Mouse (Mus musculus): ENCODE measurements at regions not wholly inside any gene's neighbourhood (a gene's known extent, or its start where the extent isn't known, plus 50 kb on each side); places are given as distances from the start of the nearest gene placed in this dataset.
A peak's percentile ranks its signal among the peaks of the same experiment; 100 is the strongest.

DNA sequence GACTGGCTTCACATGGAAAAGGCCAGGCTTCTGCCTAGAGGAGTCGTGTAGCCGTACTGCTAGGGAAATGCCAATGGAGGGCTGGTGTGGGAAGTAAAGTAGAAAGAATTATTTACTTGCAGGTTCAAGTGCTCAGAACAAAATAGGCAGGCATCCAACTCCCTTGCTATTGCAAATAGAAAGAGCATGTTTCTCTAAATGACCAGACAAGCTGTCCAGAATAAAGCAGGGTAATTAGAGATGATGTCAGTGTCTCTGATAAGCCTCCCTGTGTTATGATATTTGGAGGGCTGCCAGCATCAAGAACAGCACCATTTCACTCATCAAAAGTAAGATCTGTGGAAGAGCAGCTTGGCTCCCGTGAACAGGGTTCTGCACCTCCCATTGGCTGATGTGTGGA, 192.4 kb downstream of the Usp46 start:
- DNase-seq (ENCODE audit: low spot score): no peak

DNA sequence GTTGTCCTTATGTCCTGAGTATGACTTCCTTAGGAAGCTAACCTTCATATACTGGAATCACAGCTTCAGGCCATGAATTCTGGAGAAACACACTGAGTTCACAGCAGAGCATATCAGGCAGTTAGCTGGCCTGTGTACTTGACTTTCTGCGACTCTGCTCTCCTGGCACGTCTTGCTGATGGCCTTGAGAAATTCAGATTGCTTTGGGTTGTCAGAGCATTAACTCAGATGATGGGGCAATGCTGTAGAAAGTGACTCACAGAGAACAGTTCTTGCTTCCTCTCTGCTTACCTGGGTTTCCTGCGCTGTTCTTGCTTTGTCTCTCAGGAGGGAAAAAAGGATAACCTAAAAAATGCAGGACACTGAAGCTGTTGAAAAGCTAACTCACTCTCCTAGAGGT, 187.3 kb downstream of the Usp46 start:
- no peak for DNase-seq (ENCODE audit: low spot score)

DNA sequence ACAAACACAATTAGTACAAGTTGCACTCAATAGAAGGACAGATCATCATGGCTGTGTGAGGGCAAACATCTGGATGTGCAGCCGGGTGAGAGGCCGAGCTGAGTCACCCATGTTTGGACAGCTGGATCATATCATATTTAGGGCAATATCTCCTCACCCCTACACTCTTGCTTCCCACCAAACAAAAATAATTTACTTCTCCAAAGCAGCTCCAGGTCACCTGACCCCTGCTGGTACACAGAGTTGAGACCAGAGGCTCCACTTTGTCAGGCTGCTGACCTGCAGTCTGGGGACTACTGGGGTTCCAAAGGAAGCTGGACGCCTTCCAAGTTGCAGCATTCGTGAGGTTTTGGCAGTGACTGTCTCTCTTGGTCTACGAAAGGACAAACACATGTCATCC, 186.3 kb downstream of the Usp46 start:
- peak; percentile 34 for DNase-seq (ENCODE audit: low spot score)

DNA sequence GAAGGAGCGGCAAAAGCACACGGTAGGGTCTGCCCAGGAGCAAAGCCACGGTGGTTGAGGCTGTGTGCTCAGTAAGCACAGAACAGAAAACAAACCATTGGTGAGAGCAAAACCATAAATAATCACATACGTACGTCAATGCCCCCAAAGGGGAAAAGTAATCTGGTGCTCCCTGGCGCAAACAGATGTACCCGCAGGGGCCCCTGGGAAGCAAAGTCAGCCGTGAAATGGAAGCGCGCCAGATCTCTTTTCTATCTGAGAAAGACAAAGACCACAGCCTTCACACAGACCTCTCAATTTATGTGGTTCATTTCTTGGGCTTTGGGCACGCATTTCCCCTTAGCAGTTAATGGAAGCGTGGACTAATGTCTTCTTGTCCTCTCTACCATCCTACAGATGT, 183.2 kb downstream of the Usp46 start:
- no peak for DNase-seq (ENCODE audit: low spot score)

GRCm38 (mm10) chr5:73885691-73886090, 182.5 kb downstream of the Usp46 start:
- DNase-seq (ENCODE audit: low spot score): no peak

DNA sequence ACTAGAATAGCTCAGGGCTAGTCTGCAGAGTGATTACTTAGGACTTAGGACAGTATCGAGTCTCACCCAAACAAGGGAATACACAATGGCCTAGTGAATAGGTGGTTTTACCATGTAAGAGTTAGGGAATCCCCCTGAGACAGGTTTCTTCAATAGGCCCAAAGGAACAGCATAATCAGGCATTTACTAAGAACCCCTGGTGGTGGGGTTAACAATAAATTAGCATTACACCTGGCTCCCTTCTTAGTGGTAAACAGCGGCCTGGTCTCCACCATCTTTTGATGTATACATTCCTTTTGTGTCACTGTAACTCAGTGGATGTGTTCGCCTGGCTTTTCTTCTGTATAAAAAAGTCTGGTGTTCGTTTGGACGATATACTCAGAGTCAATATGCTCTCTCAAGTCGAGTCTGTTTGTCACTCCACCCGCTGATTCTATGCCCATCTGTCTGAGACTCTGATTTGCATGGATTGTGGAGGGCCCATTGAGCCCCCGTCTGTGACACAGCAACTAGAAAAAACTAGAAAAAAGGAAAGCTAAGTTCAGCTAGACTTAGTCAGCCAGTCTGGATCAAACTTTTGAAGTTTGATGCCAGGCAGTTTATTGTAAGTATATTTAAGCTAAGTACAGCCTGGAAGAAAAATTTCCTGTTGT, 180.8 kb downstream of the Usp46 start:
- no peak for DNase-seq (ENCODE audit: low spot score)

- no peak for DNase-seq (ENCODE audit: low spot score)
These were observed 179.8 kb downstream of the Usp46 start for GRCm38 (mm10) chr5:73888391-73888790.

DNA sequence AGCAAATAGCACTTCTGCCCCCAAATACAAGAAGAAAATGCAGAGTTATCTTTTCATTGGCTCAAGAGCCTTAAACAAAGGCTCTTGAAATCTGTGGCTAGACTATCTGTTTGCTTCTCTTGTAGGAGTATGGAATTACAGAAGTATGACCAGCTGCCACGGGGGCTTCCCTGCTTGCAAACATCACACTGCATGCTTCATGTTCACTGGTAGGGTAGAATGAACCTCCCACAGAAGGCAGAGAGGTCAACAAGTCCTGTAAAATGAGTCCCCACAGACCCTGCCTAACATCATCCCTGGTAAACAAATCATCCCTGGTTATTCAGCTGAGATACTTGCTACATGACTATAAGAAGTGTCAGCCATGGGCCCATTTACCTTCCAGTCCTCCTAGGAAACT, 178.9 kb downstream of the Usp46 start:
- DNase-seq (ENCODE audit: low spot score): no peak

DNA sequence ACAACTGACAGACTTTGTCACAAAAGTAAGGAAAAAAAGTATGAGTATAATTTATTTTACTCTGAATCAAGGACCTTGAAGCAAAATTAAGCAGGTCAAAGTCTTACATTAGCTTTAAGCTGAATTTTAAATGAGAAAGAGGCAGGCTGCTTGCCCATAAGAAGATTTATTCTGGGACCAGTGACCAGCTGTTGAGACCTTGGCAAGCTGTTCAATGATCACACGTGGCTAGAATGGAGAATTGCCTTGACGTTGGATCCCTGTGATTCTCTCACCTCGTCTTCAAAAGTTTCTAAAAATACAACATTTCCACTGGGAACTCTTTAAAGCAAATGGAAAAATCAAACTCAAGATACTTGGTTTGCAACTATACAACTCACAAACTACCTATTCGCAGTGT, 177.3 kb downstream of the Usp46 start:
- DNase-seq (ENCODE audit: low spot score): no peak

DNA sequence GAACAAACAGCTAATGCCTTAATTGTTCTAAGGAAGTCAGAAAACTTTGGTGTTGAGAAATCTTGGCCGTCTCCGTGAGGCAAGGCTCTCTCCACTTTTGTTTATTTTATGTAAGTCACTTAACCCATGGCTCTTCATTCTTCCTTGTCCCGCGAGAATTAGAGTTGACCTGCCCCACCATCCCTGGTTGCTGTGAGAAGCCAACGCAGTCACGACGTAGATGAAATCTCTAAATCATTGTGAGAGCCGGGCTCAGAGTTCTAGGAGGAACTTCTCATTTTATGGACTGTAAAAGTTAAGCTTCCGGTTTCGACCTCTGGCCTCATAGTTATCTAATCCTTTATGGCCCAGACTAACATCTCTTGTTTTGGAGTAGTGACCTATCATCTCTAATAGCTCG, 176.6 kb downstream of the Usp46 start:
- DNase-seq (ENCODE audit: low spot score): no peak

DNA sequence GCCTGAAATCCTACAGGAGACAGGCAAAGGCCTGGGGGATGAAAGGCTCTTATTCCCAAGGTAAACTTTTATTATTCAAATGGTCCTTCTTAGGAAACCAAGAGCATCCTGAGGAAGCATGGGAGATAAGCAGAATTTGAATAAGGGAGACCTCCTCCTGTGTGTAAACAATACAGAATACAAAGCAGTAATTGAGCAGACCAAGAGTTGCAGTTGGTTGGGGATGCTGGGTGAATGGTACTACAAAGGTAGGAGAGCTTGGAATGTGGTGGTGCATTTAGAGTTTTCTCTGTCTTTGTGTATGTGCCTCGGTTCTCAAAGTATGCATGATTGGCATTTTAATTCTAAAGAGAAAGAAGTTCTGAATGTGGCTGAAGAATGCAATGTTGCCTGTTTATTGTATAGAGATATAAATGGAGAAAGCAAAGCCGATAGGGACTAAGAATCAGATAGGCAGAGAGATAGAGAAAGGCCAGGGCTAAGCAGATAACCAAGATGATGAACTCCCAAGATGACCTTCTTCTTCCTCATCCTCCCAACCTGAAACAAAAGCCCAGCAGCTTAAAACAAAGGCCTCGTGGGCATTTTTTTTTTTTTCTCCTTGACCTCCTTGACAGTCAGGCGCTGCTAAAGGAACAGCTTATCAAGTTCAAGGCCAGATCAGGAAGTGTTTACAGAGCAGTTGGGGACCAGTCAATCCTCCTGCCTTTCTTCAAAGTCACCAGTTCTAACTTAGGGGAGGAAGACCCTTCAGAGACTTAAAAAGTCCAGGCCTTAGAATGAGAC, 175.6 kb downstream of the Usp46 start:
- DNase-seq (ENCODE audit: low spot score): no peak

DNA sequence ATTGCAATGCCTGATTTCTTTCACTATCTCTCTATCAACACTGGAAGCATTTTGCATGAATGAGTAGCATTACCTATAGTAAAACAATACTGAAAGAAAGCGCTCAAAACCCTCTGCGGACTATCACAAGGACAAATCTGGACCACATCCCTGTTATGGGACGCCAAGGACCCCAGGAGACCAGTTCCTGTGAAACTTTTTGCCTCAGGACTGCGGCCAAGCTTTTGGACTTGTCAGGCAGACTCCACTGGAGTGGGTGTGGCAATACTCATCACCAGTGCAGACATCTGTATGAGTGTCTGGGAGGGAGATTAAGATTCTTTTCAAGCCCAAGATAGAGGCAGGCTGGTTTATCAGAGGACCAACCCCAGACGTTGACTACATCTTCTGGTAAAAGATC, 173.0 kb downstream of the Usp46 start:
- no peak for DNase-seq (ENCODE audit: low spot score)

DNA sequence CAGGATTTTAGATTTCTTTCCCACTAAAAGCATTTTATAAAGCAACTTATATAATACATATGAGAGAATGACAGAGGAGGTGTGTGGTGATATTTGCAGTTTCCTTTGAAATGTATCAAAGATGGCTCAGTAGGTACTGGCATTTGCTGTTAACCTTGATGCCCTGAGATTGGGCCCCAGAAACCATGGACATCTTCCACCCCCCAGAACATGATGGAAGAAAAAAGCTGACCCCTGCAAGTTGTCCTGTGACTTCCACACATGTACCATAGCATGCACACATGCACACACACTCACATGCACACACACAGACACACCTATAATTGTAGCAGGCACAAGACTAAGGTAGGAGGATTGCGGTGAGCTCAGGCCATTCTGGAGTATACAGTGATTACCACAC, 171.4 kb downstream of the Usp46 start:
- DNase-seq (ENCODE audit: low spot score): no peak

GRCm38 (mm10) chr5:73901651-73902050, 166.6 kb downstream of the Usp46 start:
- no peak for DNase-seq (ENCODE audit: low spot score)

DNA sequence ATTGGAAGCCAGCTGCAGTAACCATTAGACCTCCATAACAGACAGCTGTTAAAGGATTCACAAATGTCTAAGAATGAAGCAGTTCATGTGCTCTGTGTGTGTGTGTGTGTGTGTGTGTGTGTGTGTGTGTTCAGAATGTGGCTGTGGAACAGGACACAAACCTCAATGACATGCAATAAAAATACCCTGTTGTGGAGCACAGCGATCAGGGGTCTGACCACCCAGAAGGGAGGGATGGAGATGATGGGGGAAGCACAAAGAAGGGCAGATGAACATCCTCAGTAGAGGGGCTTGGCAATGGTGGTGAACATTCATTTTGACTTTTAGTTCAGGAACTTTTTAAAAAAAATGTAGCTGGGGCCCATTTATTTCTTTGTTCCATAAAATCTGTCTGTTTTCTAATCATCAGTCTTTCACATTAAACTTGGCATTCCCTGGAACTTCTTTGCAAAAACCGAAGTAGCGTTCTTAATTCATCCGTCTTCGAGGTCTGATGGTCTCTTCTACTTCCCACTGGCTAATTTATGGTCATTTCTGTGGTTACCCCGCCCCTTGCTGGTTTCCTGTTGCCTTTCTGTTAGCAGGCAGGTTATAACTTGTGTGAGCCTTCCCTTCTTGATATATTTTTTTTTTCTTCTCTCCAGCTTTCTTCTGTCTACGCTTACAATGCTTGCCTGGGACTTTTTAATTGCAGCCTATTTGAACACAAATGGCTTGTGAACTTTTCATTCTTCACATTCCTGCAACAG, 165.6 kb downstream of the Usp46 start:
- peak; percentile 17 for DNase-seq (ENCODE audit: low spot score)

DNA sequence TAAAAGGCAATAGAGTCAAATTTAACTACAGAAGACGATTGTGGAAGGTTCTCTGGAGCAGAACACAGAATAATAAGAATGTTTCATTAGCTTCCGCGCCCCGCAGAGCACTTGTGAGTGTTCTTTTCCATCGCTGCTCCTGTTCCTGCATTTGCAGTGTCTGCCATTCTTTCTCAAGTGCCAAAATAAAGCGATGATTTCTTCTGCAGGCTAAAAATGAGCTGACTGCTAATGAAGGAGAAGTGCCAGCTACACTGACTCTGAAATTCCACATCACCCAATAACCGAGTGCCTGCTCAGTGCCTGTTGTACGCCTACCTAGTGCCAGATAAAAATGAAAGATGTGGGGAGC, 165.0 kb downstream of the Usp46 start:
- no peak for DNase-seq (ENCODE audit: low spot score)

GRCm38 (mm10) chr5:73904146-73904811, 164.0 kb downstream of the Usp46 start:
- no peak for DNase-seq (ENCODE audit: low spot score)

DNA sequence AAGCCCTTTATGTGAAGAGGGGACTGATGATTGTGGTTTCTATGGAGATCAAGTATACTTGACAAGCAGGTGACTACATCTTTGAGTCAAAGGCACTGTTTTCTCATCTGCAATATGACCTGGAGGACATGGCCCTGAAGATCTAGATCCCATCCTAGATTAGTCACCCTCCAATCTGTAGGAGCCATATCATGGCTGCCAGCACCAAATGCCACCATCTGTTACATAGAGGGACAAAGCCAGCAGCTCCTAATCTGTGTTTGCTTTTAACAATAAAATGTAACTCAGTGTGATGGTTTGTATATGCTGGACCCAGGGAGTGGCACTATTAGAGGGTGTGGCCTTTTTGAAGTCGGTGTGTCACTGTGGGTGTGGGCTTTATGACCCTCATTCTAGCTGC, 156.1 kb downstream of the Usp46 start:
- no peak for DNase-seq (ENCODE audit: low spot score)

DNA sequence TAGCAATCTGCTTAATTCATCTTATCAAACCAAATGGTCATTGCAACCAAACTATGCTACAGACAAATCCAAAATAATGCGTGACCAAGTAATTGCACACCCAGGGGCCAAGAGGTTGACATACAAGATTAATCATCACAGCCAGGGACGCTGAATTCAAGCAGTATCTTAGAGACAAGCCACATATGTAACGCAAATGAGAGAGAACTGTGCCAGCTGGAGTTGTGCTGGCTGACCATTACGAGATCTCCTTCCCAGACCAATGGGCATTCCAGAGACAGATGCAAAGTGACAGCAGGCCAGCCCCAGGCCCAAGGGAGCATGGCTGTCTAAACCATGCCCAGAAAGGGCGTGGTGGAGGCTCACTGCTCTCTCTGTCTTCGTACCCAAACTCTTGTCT, 155.1 kb downstream of the Usp46 start:
- no peak for DNase-seq (ENCODE audit: low spot score)

- DNase-seq (ENCODE audit: low spot score): no peak
These were observed 150.2 kb downstream of the Usp46 start for GRCm38 (mm10) chr5:73918011-73918410.

DNA sequence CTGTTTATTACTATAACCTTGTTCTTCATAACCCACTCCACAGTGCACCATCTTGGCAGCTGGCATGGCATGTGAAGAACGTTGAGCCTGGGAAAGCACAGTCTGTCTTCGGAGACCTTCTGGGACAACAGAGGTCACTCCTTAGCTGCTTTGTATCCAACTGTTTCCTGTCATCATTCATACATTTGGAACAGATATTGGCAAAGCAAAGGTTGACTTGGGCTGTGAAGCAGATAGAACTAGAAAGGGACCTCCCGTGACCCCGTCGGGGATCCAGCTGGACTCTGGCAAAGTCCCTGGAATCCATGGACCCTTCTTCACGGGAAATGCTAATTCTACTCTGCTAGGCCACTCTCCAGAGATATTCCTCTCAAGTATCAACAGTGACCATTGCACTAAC, 148.3 kb downstream of the Usp46 start:
- DNase-seq (ENCODE audit: low spot score): no peak

DNA sequence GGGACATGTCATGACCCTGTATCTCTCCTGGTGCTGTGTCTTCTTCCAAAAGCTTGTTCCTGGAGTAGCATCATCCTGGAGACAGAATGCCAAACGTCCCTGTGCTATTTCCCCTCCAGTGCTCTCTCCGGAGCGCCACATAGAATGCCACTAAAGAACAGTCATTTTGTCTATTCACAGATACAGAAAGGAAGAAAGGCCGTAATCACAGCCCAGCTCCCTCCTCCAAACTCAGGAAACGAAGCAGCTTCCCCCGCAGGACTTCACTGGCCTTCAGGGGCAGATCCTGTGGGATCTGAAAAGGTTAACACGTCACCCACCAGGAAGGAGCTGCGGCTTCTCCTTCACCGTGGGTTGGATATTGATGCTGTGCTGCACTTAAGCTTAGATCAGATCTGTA, 140.7 kb downstream of the Usp46 start:
- no peak for DNase-seq (ENCODE audit: low spot score)

- no peak for DNase-seq (ENCODE audit: low spot score)
These were observed 139.5 kb downstream of the Usp46 start for GRCm38 (mm10) chr5:73928691-73929090.

All from urinary bladder, postnatal 14 days (tissue).